Mouse (Mus musculus): ENCODE data around the gene Ccdc6.

Gene Ccdc6

GRCm38 (mm10) chr10:70095031-70095470 lies 1.9 kb upstream of the Ccdc6 start:
- DNase-seq (ENCODE audit: low spot score): no peak

DNA sequence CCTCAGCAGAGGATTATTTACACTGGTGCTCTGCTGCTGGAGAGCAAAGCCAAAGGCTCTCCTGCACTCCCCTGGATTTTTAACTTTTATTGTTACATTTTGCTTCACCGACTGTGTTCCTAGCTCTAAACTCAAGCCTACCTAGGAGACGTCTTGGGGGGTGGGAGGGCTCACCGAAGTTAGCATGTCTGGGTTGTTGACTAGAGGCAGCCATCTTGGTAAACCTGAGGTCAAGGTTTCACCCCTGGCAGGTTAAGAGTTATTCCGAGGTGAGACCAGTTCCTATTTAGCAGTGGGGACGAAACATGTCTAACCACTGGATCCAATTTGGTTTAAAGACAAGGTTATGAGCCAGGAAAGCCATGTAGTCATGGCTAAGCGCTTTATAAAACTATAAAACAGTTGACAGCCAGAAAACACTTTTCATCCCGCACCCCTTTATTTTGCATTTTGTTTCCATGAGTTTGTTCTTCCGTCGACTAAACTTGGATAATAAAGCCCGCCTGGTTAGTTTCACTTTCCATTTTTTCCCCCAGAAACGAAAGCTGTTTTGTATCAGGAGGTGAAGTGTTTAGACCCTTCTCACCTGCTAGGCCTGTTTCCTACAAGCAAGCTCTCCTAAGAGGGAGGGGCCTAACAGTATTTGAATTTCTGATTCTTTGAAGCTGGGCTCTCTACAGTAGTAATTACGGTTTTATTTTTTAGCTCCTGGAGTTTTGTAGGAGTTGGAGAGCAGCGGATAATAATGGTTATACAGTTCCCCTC lies 1.2 kb upstream of the Ccdc6 start:
- no peak for DNase-seq (ENCODE audit: low spot score)

GRCm38 (mm10) chr10:70097291-70097901 lies 475 bp downstream of the Ccdc6 start:
- DNase-seq (ENCODE audit: low spot score): no peak

GRCm38 (mm10) chr10:70097911-70098569 lies 1.1 kb downstream of the Ccdc6 start:
- DNase-seq (ENCODE audit: low spot score): no peak

GRCm38 (mm10) chr10:70098626-70099025 lies 1.7 kb downstream of the Ccdc6 start:
- no peak for DNase-seq (ENCODE audit: low spot score)

DNA sequence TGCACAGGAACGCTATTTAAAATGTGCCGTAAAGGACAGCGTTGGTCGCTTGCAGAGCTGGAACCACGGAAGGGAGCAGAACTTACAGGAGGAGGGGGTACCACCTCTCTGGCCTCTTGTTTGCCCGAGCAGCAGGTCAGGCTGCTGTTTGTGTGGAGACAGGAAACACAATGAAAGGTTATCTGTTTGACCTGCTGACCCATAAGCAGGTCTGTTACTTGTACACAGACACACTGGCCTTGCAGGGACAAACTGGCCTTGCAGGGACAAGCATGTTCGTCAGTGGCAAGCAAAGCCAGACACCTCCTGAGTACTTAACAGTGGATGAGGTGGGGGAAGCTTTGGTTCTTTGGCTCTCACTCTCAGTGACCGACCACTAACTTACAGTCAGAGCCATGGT lies 2.1 kb downstream of the Ccdc6 start:
- no peak for DNase-seq (ENCODE audit: low spot score)

DNA sequence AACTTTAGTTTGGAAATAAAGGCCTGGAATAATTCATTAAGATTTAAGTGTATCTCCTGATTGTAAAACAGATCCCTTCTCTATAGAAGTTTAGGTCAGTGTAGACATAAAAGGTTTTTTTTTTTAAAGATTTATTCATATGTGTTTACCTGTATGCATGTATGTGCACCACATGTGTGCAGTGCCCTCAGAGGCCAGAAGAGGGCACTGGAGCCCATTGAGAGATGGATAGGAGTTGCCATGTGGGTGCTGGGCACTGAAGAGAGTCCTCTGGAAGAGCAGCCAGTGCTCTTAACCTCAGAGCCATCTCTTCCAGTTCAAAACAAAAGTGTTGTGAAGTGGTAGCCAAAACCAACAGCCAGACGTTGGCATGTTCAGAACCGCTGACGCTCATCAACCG lies 5.2 kb downstream of the Ccdc6 start:
- DNase-seq (ENCODE audit: low spot score): no peak

GRCm38 (mm10) chr10:70108016-70108415 lies 11.1 kb downstream of the Ccdc6 start:
- no peak for DNase-seq (ENCODE audit: low spot score)

- no peak for DNase-seq (ENCODE audit: low spot score)
Observed at GRCm38 (mm10) chr10:70109974-70110373, 13.1 kb downstream of the Ccdc6 start.

- no peak for DNase-seq (ENCODE audit: low spot score)
Observed at GRCm38 (mm10) chr10:70110815-70111214, 13.9 kb downstream of the Ccdc6 start.

GRCm38 (mm10) chr10:70111643-70112042 lies 14.7 kb downstream of the Ccdc6 start:
- DNase-seq (ENCODE audit: low spot score): no peak

DNA sequence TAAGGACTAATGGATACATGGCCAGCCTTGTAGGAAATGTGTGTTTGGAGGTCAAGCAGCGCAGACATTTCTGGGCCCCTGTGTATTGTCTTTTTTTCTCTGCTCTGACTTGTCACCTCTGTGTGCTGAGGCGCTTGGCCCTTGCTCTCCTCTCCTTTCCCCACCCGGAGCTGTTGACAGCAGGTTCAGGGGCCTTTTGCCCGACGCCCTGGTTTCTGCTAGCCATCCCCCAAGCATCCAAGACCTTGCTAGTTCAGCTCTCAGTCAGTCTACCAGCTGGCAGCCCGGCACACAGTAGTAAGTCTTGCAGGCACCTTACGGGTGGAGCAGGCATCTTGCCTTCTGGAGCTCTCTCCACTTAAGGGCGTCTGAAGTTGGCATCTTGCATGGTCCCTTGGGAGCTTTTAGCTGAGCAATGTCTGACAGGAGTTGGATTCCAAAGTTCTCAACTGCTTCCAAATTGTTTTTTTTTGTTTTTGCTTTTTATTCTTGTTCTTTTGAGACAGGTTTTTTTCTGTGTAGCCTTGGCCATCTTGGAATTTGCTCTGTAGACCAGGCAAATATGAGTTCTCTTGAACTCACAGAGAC lies 17.2 kb downstream of the Ccdc6 start:
- DNase-seq (ENCODE audit: low spot score): no peak

DNA sequence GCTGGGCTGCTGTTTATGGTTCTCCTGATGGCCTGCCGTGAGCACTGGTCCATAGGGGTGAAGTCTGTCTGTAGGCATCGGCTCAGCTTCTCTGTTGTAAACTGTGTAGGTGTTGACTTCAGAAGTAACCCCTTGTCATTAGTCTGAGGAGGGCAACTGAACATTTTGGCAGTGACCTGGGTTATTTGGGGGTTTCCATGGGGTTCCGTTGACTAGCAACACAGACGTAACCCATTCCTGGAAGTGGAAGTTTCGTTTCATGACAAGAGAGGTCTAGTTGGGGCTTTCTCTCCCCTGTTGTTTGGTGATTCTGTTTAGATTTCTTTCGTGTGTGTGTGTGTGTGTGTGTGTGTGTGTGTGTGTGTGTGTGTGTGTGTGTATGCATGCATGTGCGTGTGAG lies 19.5 kb downstream of the Ccdc6 start:
- DNase-seq (ENCODE audit: low spot score): no peak

GRCm38 (mm10) chr10:70119451-70119850 lies 22.5 kb downstream of the Ccdc6 start:
- no peak for DNase-seq (ENCODE audit: low spot score)

DNA sequence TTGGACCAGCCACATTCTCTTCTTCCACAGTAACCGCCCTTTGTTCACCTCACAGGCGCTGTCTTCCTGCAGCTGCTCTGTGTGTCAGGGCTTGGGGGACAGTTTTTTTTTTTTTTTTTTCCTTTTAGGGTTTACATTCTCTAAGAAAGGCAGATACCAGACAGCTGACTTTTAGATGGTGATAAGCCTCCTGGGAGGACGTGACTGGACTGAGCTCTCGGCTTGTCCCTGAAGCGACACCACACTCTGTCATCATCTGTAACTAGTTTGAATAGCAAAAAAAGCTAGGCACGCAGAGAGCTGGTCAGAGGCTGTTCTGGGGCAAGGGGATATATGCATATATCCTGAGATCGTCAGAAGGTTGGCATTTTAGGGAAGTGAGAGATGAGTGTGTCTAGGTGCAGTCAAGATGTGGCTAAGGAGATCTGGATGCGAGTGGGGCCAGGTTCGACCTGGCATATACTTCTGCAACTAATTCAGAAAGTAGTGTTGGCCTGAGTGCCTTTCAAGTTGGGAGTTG lies 23.0 kb downstream of the Ccdc6 start:
- DNase-seq (ENCODE audit: low spot score): no peak

DNA sequence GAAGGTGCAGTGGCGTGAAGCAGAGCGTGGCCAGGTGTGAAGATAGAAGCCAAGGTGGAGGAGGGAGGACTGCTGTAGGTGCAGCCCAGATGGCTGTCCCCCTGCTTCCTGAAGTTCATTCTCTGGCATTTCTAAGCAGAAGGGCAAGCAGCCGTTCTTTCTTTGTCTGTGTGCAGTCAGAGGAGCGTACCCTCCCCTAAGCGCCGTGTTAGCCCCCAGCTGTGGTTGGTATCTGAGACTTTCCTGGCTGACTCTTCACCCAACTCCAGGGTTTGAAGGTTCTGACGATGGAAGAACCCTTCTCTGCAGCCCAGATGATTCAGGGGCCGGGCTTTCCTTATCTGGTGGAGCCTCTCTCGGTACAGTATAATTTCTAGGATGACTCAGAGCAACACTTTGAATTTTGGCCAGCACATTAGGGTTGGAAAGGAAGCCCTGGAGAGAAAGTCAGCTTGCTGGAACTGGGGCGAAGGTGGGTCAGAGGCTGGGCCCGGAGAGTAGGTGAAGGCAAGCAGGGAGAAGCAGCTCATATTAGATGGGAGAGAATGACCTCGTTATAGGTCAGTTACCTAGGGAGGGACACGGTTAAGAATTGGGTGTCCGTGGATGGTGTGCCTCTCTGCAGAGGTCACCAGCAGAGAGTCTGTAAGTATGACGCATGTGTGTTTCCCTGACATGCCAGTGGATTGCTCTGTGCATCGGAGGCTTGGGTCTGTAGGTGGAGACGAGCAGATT lies 23.9 kb downstream of the Ccdc6 start:
- DNase-seq (ENCODE audit: low spot score): no peak

- DNase-seq (ENCODE audit: low spot score): no peak
Observed at GRCm38 (mm10) chr10:70121406-70121695, 24.4 kb downstream of the Ccdc6 start.

- no peak for DNase-seq (ENCODE audit: low spot score)
Observed at GRCm38 (mm10) chr10:70123454-70123853, 26.5 kb downstream of the Ccdc6 start.

DNA sequence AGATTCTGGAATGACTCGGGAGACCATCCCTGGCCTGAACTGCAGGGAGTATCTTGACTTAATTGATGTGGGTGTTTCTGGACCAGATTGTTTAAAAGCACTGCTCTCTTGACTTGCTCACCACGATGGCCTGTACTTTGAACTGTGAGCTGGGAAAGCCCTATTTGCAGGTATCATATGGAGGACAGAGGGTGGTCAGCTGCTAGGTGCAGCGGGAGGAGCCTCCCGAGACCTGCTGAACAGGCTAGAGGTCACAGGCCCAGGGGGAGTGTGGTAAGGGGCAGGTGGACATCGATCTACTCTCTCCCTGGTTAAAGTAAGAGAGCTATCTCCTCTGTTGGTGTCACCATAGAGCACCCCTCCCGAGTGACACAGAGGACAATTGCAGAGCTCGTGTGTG lies 28.6 kb downstream of the Ccdc6 start:
- DNase-seq (ENCODE audit: low spot score): no peak

DNA sequence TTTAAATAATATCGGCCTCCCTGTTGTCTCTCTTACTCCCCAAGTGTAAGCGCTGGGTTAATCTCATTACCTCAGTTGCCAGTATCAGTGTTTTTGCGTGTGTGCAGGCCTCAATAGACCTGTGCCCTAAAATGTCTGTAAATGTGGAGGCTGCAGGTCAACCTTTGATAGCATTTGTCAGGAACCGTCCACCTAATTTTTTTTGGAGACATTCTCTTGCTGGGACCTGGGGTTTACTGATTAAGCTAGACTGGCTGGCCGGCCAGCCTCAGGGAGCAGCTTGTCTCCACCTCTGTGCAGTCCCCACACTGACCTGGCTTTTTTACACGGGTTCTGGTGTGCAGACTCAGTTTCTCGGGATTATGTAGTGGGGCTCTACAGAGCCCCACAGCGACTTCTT lies 30.4 kb downstream of the Ccdc6 start:
- DNase-seq (ENCODE audit: low spot score): no peak

GRCm38 (mm10) chr10:70128408-70128807 lies 31.5 kb downstream of the Ccdc6 start:
- DNase-seq (ENCODE audit: low spot score): no peak

GRCm38 (mm10) chr10:70132087-70132560 lies 35.2 kb downstream of the Ccdc6 start:
- no peak for DNase-seq (ENCODE audit: low spot score)
